Mouse (Mus musculus): Measurements from ENCODE around the gene Krtcap3. TPM values are rescaled to one million over a fixed set of nuclear protein-coding genes. Genes with fewer than 3 reads are reported as not detected.

Krtcap3 gene
- polyA plus RNA-seq, 1 experiment from 2014 or later, result 50.4 TPM

- Histone ChIP-seq H3K9ac (replicated peaks; ENCODE audit: low read depth) (no peak overlapping the region), H3K27me3 (replicated peaks; ENCODE audit: insufficient read depth, low read length) (no peaks in the 10 kb centered on the region), H3K36me3 (ENCODE audit: insufficient read depth, low read length) (no peaks in the 10 kb centered on the region), H3K4me3 (ENCODE audit: low read depth, low read length) (no peak overlapping the region), H3K4me1 (ENCODE audit: insufficient read depth, low read depth, low read length) (no peaks in the 10 kb centered on the region; the same call in 1 of the 2 replicates), H3K9me3 (ENCODE audit: low read length) (no peaks in the 10 kb centered on the region), H3K4me2 (replicated peaks; ENCODE audit: low read depth, low read length) (no peak overlapping the region), H3K27ac (ENCODE audit: low read length) (peak overlapping the region; percentile 26; the same call in 1 of the 2 replicates)
- peak; percentile 17 for TF ChIP-seq CTCF (IDR thresholded peaks at IDR 0.05)
- no peak for TF ChIP-seq EP300 (IDR thresholded peaks at IDR 0.05)
- WGBS, result 26% methylated on average over 5 of the region's 7 CpGs
- no peak for ATAC-seq
- DNase-seq (ENCODE audit: low spot score), result no peak
These were observed 33.2 kb upstream of the Krtcap3 start for GRCm38 (mm10) chr5:31218294-31218693.

DNA sequence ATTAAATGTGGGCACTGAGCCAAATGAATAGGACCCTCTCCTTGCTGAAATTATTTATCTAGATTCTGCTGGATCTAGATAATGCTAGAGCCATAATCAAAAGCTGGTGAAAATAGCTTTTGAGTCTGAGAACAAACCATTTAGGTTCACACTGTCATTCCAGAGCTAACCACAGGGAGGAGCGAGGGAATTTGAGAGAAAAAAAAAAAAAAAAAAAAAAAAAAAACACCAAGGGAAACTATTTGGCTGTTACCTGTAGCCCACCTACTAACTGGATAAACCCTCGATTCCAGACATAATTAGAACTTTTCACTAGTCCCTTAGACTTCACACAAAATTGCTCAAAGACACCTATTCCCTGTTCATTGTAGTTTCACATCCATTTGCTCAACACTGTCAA lies 32.4 kb upstream of the Krtcap3 start:
- H3K27me3 ChIP-seq (replicated peaks; ENCODE audit: insufficient read depth, low read length), result no peaks in the 10 kb centered on the region
- 2% methylated on average over 2 of the region's 2 CpGs for WGBS
- 0 out of 2 replicates have a peak overlapping the region, but pooled peaks have one; percentile 2 for H3K27ac ChIP-seq (ENCODE audit: low read length)
- TF ChIP-seq EP300 (IDR thresholded peaks at IDR 0.05) (no peak), CTCF (IDR thresholded peaks at IDR 0.05) (peak; percentile 56)
- no peaks in the 10 kb centered on the region for H3K36me3 ChIP-seq (ENCODE audit: insufficient read depth, low read length)
- H3K9ac ChIP-seq (replicated peaks; ENCODE audit: low read depth), result no peak overlapping the region
- peak; percentile 66 for DNase-seq (ENCODE audit: low spot score)
- peak overlapping the region; percentile 76 for H3K4me3 ChIP-seq (ENCODE audit: low read depth, low read length)
- peak overlapping the region; percentile 96 for H3K4me2 ChIP-seq (replicated peaks; ENCODE audit: low read depth, low read length)
- H3K4me1 ChIP-seq (ENCODE audit: insufficient read depth, low read depth, low read length), result no peaks in the 10 kb centered on the region; the same call in 1 of the 2 replicates
- no peaks in the 10 kb centered on the region for H3K9me3 ChIP-seq (ENCODE audit: low read length)
- ATAC-seq, result no peak

- TF ChIP-seq CTCF (IDR thresholded peaks at IDR 0.05) (no peak), EP300 (IDR thresholded peaks at IDR 0.05) (no peak)
These were observed 32.0 kb upstream of the Krtcap3 start for GRCm38 (mm10) chr5:31219474-31219873.

GRCm38 (mm10) chr5:31219911-31220447 lies 31.5 kb upstream of the Krtcap3 start:
- Histone ChIP-seq H3K4me2 (replicated peaks; ENCODE audit: low read depth, low read length) (peak overlapping the region; percentile 96), H3K36me3 (ENCODE audit: insufficient read depth, low read length) (no peaks in the 10 kb centered on the region), H3K9ac (replicated peaks; ENCODE audit: low read depth) (peak overlapping the region; percentile 61), H3K4me1 (ENCODE audit: insufficient read depth, low read depth, low read length) (no peaks in the 10 kb centered on the region; the same call in 1 of the 2 replicates), H3K27ac (ENCODE audit: low read length) (peak overlapping the region; percentile 86), H3K9me3 (ENCODE audit: low read length) (no peaks in the 10 kb centered on the region), H3K27me3 (replicated peaks; ENCODE audit: insufficient read depth, low read length) (no peaks in the 10 kb centered on the region), H3K4me3 (ENCODE audit: low read depth, low read length) (peak overlapping the region; percentile 76)
- TF ChIP-seq CTCF (IDR thresholded peaks at IDR 0.05) (peak; percentile 33), EP300 (IDR thresholded peaks at IDR 0.05) (no peak)
- ATAC-seq (peak; percentile 45), DNase-seq (ENCODE audit: low spot score) (peak; percentile 63)
- 0% methylated on average over 39 of the region's 40 CpGs for WGBS

More at GRCm38 (mm10) chr5:31219474-31219873, 32.0 kb upstream of the Krtcap3 start:
- Histone ChIP-seq H3K9ac (replicated peaks; ENCODE audit: low read depth) (peak overlapping the region; percentile 61; the same call in 1 of the 2 replicates), H3K9me3 (ENCODE audit: low read length) (no peaks in the 10 kb centered on the region), H3K4me3 (ENCODE audit: low read depth, low read length) (peak overlapping the region; percentile 76), H3K4me1 (ENCODE audit: insufficient read depth, low read depth, low read length) (no peaks in the 10 kb centered on the region; the same call in 1 of the 2 replicates), H3K36me3 (ENCODE audit: insufficient read depth, low read length) (no peaks in the 10 kb centered on the region), H3K27ac (ENCODE audit: low read length) (peak overlapping the region; percentile 86), H3K4me2 (replicated peaks; ENCODE audit: low read depth, low read length) (peak overlapping the region; percentile 96), H3K27me3 (replicated peaks; ENCODE audit: insufficient read depth, low read length) (no peaks in the 10 kb centered on the region)
- DNase-seq (ENCODE audit: low spot score), result no peak
- WGBS, result under 1% methylated on average over 11 of the region's 11 CpGs
- ATAC-seq, result no peak

DNA sequence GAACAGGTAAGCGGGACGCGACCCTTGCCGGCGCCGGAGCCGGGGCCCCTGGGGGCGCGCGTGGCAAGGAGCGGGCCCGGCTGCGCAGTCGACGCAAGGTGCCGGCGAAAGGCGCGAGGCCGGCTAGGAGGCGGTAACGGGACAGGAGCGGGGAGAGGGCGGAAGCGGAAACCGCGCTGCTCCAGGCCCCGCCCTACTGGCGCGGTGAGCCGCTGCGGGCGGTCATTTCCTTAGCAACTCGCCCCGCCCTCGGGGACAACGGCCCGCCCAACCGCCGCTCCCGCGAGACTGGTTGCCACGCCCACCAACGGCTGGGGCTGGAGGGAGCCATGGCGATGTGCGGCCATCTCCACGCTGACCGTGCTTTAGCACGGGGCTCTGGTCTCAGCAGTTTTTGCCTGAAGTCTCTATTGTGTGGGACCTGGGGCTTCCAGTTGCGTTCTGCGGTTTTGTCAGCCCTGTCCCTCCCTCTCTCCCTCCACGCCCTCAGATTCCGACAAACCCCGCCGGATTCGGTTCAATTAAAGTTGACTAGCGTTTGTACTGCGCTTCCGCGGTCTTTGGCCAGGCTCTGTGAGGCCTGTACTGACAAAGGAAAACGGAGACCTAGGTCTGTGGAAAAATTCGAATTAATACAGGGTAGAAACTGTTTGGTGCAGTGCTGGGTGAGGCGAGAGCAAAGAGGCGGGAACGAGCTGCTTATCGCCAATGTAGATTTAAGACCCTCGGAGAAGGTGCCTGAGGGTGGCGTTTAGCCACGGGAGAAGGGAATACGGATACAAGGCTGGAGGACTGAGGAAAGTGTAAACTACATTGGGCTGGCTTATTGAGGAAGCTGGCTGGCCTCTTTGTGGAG lies 30.8 kb upstream of the Krtcap3 start, which contains the start of gene Ppm1g:
TSS of gene Ppm1g (minus strand) at position 240 of the 856 bp plus-strand sequence.
- H3K4me3 ChIP-seq (ENCODE audit: low read depth, low read length), result peak within 1 kb of the TSS; percentile 76
- no peak for TF ChIP-seq EP300 (IDR thresholded peaks at IDR 0.05)
- TF ChIP-seq CTCF (IDR thresholded peaks at IDR 0.05), result peak; percentile 21
- no peaks in the 10 kb centered on the region for H3K27me3 ChIP-seq (replicated peaks; ENCODE audit: insufficient read depth, low read length)
- peak within 1 kb of the TSS; percentile 74 for H3K9ac ChIP-seq (replicated peaks; ENCODE audit: low read depth)
- peak within 1 kb of the TSS; percentile 86 for H3K27ac ChIP-seq (ENCODE audit: low read length)
- peak; percentile 98 for DNase-seq (ENCODE audit: low spot score)
- H3K4me1 ChIP-seq (ENCODE audit: insufficient read depth, low read depth, low read length), result no peaks in the 10 kb centered on the region; the same call in 1 of the 2 replicates
- no peaks in the 10 kb centered on the region for H3K36me3 ChIP-seq (ENCODE audit: insufficient read depth, low read length)
- ATAC-seq, result peak; percentile 98
- WGBS, result under 1% methylated on average over 68 of the region's 70 CpGs
- no peaks in the 10 kb centered on the region for H3K9me3 ChIP-seq (ENCODE audit: low read length)
- H3K4me2 ChIP-seq (replicated peaks; ENCODE audit: low read depth, low read length), result peak within 1 kb of the TSS; percentile 96

- Histone ChIP-seq H3K27ac (ENCODE audit: low read length) (peak overlapping the region; percentile 86), H3K9ac (replicated peaks; ENCODE audit: low read depth) (peak overlapping the region; percentile 74), H3K36me3 (ENCODE audit: insufficient read depth, low read length) (no peaks in the 10 kb centered on the region), H3K4me3 (ENCODE audit: low read depth, low read length) (peak overlapping the region; percentile 76), H3K27me3 (replicated peaks; ENCODE audit: insufficient read depth, low read length) (no peaks in the 10 kb centered on the region), H3K9me3 (ENCODE audit: low read length) (no peaks in the 10 kb centered on the region), H3K4me1 (ENCODE audit: insufficient read depth, low read depth, low read length) (no peaks in the 10 kb centered on the region; the same call in 1 of the 2 replicates), H3K4me2 (replicated peaks; ENCODE audit: low read depth, low read length) (peak overlapping the region; percentile 96)
- ATAC-seq (no peak), DNase-seq (ENCODE audit: low spot score) (peak; percentile 68)
- TF ChIP-seq CTCF (IDR thresholded peaks at IDR 0.05) (peak; percentile 70), EP300 (IDR thresholded peaks at IDR 0.05) (no peak)
- 14% methylated on average over 11 of the region's 11 CpGs for WGBS
These were observed 30.1 kb upstream of the Krtcap3 start for GRCm38 (mm10) chr5:31221304-31221945.

Measured in lung, postnatal 0 days (tissue).